Mouse (Mus musculus) erythroblast, adult 5-6 weeks (primary cell): Measurements from ENCODE around the gene Adtrp. TPM values are rescaled to one million over a fixed set of nuclear protein-coding genes. Genes with fewer than 3 reads are reported as not detected.

Experiments
- ATAC-seq: replicated peaks from 2 replicates; pipeline ENCODE4 v1.8.0; 2016; ENCODE audit warnings: moderate number of reproducible peaks, mild to moderate bottlenecking, moderate TSS enrichment, inconsistent platforms; ENCODE audit not compliant: poor library complexity, low FRiP score, severe bottlenecking
- total RNA-seq, 2 experiments: library from RNA; stranded (forward) in 1 of 2; stranded (reverse) in 1 of 2; fragments of 150-400 nt in 1 of 2; fragments of 200-764, 138-1000 nt in 1 of 2; gene quantifications; 2 replicates each; pipeline versions ENCODE4 v1.2.3 to v1.2.4; 2015 to 2017; ENCODE audit warnings: low replicate concordance in 2 of 2

Adtrp gene
- total RNA-seq, 2 experiments from 2014 or later = 1.4 to 11.9 TPM

- ATAC-seq = no peak
These were observed 3.4 kb downstream of the Adtrp start for GRCm38 (mm10) chr13:41844071-41844470.

- ATAC-seq = no peak
These were observed 13.8 kb downstream of the Adtrp start for GRCm38 (mm10) chr13:41833614-41834139.

GRCm38 (mm10) chr13:41828296-41828754, 19.2 kb downstream of the Adtrp start:
- no peak for ATAC-seq

- ATAC-seq = no peak
These were observed 19.9 kb downstream of the Adtrp start for GRCm38 (mm10) chr13:41827581-41827980.

GRCm38 (mm10) chr13:41825379-41825966, 22.0 kb downstream of the Adtrp start:
- ATAC-seq = no peak

GRCm38 (mm10) chr13:41823077-41823476, 24.4 kb downstream of the Adtrp start:
- ATAC-seq = no peak

GRCm38 (mm10) chr13:41822617-41823016, 24.9 kb downstream of the Adtrp start:
- ATAC-seq = no peak

- no peak for ATAC-seq
These were observed 25.4 kb downstream of the Adtrp start for GRCm38 (mm10) chr13:41822091-41822490.

GRCm38 (mm10) chr13:41820947-41821346, 26.5 kb downstream of the Adtrp start:
- no peak for ATAC-seq

- no peak for ATAC-seq
These were observed 27.6 kb downstream of the Adtrp start for GRCm38 (mm10) chr13:41819918-41820317.

GRCm38 (mm10) chr13:41819484-41819883, 28.0 kb downstream of the Adtrp start:
- ATAC-seq = no peak

GRCm38 (mm10) chr13:41817583-41817982, 29.9 kb downstream of the Adtrp start:
- no peak for ATAC-seq

GRCm38 (mm10) chr13:41816643-41817042, 30.8 kb downstream of the Adtrp start:
- ATAC-seq = no peak

GRCm38 (mm10) chr13:41810776-41811175, 36.7 kb downstream of the Adtrp start:
- no peak for ATAC-seq

GRCm38 (mm10) chr13:41807815-41808214, 39.7 kb downstream of the Adtrp start:
- ATAC-seq = no peak

GRCm38 (mm10) chr13:41807300-41807699, 40.2 kb downstream of the Adtrp start:
- ATAC-seq = no peak

GRCm38 (mm10) chr13:41805138-41805820, 42.2 kb downstream of the Adtrp start:
- no peak for ATAC-seq

- no peak for ATAC-seq
These were observed 43.7 kb downstream of the Adtrp start for GRCm38 (mm10) chr13:41803656-41804265.

GRCm38 (mm10) chr13:41801177-41801636, 46.3 kb downstream of the Adtrp start:
- ATAC-seq = no peak

GRCm38 (mm10) chr13:41792849-41793248, 54.6 kb downstream of the Adtrp start:
- no peak for ATAC-seq
